Mouse (Mus musculus) ovary, postnatal 10 days (tissue): ENCODE results near the gene Tango6.

Source experiments
- DNase-seq: peaks from one replicate; pipeline ENCODE4 v3.0.0; 2022; ENCODE audit warnings: low spot score

Tango6 gene

DNA sequence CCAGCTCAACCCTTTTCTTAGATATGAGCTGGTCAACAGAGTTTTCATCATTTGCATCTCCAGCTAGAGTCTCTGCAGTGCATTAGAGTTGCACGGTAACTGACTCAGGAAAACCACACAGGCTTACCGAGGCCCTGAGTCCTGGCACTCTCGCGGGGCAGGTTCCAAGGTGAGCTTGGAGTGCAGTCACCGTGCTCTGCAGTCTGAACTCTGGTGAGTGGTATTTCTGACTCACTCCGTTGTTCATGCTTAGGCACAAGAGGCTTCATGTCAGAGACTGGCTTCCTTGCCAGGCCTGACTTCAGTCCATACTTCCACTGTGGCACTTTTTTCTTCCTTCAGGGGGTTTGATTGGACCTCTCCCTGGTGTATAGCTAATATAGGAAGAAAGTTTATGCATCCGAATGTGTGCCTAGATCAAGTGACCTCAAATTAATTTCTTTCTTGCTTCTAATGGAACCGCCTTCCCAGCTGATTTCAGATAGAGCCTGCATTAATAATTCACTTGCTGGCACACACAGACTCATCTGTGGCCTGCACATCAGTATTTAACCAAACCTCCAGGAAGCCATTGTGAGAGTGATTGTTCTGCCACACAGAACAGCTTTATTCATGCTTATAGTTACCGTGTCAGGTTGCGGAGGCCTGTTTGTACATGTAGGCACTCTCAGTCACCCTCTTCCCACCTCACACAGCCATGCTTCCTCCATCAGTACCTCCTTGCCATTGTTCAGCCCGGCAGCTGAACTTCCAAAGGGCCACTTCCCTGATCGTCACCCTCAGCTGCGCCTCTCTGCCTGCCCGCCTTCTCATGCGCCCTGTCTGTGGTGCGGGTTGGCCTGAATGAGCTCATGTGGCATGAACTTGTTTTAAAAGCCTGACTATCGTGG, 136.0 kb downstream of the Tango6 start:
- DNase-seq: no peak

DNA sequence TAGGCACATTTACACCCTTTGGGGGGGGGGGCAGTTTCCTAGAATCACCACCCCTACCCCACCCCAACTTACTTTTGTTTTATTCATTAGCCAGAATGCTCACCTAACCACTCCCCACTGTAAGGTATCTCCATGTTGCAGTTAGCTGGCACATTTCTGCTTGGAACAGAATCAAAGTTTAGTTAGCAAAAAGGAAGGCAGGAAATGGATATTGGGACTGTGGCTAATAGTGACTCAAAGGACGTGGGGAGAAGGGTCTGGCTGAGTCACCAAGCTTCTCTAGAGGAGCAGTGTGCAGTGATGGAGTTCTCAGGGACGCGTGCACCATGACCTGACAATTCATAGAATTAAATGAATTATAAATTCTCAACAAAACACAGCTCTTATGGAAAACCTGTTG, 136.7 kb downstream of the Tango6 start:
- no peak for DNase-seq

DNA sequence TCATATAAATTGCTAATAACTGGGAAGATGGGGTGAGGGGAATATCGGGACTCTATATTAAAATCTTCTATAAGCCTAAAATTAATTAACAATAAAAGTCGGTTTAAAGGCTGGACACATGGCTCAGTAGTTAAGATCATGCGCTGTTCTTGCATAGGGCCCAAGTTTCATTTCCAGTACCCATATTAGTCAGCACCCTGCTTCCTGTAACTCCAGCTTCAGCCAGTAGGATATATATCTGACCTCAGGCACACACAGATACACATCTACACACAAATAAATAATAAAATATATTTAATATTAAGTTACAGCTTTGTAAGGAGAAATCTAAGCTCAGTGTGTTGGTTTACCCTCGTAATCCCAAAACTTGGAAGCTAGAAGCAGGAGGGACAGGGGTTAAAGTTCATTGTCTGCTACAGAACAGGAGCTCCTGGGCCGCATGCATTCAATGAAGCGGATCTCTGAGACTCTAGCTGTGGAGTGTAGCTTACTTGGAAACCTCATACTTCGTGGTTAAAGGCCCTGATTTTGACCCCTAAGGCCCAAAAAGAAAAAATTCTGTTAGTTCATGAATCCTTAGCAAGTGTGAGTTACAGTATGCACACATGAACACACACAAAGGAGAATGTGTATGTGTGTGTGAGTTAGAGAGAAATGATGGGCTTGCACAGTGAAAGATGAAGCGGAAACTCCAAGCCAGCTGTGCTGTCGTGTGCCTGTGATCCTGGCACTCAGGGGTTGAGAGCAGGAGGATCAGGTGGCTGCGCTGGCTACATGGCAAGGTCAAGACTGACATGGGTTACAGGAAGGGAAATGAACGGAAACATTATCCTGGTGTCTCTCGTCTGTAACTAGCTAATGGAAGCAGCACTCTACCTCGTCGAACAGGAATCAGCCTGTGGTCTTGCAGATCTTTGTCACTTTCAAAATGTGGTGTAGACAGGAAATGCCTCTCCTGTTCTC, 138.0 kb downstream of the Tango6 start:
- DNase-seq: no peak

DNA sequence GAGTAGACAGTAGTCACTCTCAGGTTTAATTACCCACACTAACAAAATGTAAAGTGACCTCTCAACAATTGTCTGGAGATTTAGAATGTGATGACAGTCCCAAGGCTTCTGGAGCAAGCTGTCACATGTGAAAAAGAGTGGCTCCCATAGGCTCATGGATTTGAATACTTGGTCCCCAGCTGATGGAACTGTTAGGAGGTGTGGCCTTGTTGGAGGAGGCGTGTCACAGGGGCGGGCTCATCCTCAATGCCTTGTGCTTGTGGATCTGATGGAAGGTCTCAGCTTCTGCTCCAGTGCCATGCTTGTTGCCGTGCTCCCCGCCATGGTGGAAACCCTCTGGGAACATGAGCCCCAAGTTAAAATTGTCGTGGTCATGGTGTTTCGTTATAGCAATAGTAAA, 146.1 kb downstream of the Tango6 start:
- DNase-seq: no peak

DNA sequence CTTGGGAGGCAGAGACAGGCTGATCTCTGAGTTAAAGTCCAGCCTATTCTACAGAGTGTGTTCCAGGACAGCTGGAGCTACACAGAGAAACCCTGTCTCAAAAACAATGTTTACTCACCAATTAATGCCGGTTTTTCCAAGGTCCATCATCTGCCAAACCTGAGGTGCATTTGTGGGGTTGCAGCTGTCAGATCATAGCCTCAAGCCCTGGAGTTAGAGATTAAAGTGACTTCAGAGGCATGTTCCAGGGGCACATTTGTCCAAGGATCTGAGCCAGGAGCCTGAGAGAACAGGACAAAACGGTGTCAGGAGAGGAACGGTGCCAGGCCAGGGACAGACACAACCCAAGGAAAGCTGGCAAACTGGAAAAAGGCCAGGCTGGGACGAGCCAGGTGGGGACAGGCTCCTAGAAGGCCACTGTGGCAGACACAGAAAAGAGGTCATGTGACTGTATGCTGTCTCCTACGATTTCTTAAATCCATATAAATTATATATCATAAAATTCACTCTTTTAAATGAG, 146.7 kb downstream of the Tango6 start:
- no peak for DNase-seq

DNA sequence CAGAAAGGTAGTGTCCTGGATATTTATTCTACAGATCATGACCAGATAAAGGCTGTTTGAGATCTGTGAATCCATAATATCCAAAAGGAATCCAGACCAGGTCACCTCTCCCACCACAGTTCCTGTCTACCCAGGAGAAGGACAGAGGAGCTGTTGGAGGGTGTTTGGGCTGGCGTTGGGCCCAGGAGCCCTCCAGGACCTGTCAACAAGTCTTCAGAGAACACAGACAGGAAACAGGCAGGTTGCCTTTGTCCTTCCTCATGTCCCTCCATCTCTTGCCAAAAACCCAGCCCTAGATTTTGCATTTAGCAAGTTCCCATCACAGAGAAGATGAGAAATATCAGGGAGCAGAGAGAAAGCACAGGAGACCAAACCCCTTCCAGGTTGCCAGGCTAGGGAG, 152.0 kb downstream of the Tango6 start:
- no peak for DNase-seq

DNA sequence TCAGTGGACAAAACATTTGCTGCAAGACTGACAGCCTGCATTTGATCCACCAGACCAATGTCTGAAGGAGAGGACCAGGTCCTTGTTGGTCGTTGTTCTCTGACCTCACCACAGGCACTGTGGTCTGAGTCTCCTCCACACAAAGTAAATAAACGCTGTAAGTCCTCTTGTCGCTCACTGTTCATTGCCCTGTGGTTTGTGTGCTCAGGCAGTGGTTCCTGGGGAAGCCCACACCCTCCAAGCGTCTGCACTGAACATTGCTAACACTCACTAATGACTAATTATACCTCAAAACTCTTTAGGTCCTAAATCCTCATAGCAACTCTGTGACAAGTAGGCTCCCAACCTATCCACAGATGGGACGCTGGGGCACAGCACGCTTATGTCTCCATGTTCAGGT, 153.7 kb downstream of the Tango6 start:
- DNase-seq: no peak

DNA sequence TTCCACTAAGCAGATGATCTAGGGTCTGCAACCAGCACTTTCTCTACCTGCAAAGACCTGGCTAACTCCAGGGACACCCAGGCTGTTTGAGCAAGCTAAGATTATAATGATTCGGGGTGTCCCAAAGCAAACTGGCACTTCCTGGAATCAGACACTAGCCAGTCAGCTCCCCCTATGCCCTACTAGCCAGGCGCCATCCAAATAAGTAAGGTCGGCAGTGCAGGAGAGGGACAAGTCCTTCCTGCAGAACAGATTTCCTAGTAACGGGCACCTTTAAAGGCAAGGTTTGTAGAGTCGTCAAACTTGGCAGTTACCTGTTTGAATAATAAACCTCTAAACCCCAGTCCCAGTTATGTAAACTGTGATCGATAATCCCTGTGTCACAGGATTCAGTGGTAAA, 155.9 kb downstream of the Tango6 start:
- DNase-seq: no peak

DNA sequence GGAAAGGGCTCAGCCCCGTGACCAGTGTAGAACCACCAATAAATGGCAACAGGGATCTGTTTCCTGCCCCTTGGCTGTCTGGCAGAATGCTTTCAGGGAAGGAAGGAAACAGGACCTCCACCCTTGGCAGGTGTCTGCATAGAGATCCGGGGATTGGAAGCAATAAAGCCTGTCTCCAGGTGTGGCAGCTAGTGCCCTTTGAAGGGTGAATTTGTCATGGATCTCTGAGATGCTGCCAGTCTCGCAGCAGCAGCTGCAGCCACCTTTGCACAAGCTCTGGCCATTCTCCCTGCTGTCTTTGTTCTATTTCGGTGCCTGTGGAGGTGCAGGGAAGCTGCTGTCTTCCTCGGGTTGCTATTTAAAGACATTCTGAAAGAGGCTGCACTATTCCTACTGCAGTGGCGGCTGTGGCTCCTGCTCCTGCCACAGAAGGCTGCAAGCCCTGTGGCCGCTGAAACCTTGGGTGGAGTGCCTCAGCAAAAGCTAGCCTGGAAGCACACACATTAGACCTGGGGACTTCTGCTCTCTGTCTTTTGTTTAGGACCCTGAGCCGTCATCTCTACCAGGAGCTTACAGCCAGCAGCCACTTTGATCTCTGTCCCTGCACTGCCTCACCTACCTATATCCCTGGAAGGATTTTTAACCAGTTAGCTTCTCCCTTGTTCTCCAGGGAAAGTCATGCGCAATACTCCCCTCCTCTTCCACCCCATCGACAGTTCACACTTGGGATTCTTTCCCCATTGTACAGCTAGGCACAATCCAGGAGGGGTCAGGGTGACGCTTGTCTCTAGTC, 156.5 kb downstream of the Tango6 start:
- no peak for DNase-seq

DNA sequence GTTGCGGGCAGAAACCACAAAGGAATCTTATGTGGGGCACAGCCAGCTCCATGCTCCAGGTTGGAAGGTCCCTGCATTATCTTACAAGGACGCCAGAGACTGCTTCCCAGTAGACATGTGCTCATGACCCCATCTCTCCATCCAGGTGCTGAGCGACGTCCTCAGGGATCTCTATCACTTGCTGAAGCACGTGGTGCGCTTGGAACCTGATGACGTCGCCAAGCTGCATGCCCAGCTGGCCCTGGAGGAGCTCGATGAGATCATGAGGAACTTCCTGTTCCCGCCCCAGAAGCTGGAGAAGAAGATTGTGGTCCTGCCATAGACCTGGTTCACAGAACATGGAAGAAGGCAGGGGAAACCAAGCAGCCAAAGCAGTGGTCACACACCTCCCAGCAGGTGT, 167.2 kb downstream of the Tango6 start:
- DNase-seq: no peak

DNA sequence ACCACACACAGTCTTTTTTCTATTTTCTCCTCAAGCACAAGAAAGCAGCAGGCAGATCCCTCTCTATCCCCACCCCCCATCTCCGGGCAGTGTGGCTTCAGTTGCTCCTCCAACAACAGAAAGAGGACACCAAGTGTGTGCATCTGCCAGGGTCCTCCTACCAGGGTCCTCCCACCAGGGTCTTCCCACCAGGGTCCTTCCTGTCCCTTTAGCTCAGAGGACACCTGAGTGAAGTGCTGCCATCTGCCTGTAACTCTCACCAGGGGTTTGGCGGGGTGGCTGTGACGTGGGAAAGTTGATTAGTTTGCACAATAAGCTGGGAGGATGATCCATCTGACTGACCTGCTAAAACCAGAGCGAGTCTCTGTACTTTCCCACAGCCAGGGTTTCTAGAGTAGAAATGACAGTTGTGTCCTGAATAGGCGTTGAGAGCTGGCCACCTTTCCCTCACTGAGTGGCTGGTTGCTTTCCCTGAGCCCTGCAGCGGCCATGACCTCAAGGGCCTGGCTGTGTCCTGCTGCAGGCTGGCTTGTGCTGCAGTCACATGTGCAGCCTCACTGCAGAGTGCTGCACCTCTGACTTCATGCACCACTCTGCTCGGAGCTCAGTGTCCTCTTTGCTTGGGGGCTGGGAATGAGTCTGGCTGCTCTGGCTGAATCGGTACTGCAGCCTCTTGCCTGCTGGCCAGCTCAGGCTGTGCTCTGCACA, 171.8 kb downstream of the Tango6 start:
- no peak for DNase-seq

DNA sequence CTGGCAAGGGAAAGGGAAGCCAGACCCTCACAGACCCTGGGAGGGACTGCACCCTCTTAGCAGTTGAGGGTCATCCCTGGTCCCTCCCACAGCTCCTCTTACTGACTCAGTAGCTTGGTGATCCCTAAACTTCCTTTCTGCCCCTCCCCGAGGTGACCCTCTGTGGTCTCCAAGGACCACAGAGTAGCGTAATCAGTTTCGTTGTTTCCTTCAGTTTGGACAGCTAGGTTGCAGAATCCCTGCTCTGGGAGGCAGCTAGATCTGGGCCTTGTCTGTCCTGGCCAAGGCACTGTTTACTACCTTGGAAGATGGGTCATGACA, 172.3 kb downstream of the Tango6 start:
- DNase-seq: no peak

DNA sequence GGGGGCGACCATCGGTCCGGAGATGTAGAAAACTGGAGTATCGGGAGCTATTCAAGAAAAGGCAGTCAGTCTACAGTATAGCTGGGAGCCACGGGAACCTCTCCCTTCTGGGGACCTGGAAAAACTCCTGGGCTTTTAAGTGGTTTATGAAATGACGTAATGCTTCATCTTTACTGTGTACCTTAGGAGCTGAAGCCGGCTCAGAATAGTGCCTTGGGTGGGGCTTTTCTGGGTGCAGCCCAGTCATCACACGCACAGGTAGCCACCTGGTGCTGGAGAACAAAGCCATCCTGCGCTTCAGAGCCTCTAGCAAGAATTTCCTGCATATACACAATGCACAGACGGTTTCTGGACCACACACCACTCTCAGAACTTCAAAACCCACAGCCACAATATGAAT, 180.0 kb downstream of the Tango6 start:
- DNase-seq: no peak

DNA sequence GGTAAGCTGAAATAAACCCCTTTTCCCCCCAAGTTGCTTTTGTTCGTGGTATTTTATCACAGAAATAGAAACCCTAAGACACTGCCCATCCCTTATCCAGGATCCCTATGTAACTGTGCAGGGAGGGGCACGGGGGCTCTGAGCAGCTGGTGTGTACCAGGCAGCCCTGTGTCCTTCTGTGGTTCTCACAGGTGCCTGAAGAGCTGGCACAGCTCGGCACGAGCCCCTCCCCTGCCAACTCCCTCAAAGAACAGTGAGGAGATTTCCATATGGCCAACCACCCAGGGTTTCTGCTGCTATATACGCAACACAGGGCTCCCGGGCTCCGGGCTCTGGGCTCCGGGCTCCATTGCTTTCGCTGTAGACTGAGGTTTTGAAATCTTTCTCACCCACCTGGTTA, 182.5 kb downstream of the Tango6 start:
- DNase-seq: no peak

DNA sequence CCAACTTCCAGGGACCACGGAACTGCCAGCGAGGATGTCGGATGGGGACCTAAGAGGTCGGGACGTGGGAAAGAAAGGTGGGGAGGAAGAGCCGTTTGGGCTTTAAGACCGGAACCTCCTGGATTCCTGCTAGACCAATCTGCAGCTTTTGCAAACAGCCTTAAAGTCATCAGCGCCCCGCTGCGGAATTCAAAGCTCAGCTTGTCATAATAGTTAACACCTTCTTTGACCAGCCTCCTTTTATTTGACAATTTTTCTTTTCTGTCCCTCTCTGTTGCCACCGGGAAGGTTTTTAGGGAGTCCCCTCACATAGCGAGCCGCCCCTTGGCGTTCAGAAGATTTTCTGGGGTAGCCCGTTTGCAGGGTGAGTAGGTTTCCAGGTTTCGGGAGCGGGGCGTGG, 187.2 kb downstream of the Tango6 start, which contains the start of gene Has3:
Gene Has3 (plus strand): TSS at position 192 of the 400 bp plus-strand sequence.
- DNase-seq: no peak

DNA sequence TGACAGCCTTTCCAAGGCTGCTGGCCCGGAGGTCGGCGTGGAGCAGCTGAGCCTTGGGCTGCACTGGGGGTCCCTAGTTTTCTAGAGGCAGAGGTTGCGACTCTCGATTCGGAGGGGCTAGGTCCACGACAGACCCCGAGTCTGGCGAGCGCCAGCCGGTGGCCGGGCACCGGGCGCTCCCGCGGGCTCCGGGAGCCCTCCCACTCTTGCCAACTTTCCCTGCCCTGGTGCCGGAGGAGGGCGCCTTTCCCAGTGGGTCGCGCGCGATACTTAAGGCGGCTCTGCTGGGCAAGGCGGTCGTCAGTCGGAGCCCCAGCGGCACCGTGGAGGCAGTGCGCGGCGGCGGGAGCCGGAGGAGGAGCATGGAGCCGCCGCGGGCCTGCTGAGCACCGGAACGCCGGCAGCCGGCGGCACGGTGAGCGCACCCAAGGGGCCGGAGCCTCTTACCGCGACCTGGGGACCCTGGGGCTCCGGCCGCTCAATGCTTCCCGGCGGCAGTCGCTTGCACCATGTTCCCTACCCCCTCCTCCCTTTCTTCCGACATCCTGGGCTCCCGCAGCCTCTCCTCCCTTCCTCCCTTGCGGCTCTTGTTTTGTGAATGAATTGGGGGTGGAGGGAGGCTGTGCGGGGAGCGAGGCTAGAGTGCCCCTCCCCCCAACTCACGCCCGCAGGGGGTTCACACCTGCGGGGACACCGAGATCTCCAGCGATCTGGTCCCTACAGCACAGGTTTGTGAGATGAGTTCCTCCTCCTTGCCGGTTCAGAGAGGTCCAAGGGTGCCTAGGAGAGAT, 187.9 kb downstream of the Tango6 start:
- peak; percentile 18 for DNase-seq

DNA sequence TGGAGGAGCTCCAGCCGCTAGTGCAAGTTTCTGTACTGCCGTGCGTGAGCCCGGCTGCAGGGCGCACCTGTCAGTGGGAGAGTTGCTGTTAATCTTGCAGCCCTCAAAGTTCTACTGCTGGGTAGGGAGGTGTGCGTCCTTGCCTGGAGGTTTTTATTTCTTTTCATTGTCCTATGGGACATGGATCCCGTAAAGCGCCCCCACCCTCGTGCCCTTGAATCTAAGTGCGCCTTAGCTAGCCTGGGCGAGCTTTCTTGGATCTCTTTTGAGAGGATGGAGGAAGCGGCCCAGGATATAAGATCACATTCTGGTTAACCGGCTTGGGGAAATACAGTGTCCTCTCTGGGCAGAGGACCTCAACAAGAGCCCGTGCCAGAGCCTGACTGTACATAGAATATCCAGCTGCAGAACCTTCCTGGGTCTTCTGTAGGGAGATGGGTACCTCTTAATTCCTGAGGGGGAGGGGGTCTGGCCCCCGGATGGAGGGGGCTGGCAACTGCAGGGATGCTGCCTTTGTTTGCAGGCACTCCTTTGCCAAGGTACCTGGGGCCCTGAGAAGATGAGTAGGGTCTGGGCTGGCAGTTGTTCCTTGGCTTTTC, 188.6 kb downstream of the Tango6 start:
- DNase-seq: no peak

DNA sequence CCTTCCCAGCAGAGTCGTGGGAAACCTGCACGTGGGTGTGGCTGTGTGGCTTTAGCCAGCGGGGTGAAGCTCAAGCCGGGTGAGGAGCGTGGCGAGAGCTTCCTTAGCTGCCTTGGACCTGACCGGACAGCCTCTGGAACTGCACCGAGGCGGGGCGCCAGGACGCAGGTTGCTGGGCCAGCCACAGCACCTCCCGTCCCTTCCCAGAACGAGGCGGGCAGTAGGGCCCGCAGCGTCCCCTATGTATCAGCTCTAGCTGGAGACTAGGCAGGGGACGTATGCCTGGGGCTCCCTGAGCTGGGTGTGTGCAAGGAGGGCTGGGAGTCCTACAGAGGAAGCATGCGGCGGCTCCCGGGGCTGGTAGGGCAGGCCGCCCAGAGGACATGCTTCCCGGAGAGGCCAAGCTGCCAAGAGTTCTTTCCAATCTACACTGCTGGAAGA, 189.1 kb downstream of the Tango6 start:
- DNase-seq: peak; percentile 34

DNA sequence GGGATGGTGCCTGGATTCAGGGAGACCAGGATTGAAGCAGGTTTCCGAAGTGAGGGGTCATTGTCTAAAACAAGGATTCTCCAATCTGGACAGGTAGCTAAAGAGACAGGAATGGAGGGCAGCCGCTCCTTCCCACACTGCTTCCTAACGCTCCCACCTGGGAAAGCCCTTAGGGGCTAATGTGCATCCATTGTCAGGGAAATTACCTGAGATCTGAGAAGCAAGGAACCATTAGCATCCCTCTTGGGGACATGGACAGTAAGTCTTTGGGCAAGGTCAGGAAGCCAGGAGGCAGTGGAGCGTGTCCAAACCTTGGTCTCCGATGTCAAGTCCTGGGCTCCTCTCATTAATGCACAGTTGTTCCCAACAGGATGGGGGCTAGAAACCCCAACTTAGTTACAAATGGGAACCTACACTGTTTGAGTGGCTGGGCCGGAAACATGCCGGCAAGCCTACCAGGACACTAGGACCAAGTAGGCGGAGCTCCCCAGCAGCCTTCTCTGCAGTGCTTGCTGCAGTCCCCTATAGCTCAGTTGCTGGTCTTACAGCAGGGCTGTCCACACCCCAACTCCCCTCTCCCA, 189.7 kb downstream of the Tango6 start:
- DNase-seq: no peak
